Mouse (Mus musculus) heart, adult 8-10 months (tissue): ENCODE data around the gene Lrrc4. TPM values are rescaled to one million over a fixed set of nuclear protein-coding genes. Genes with fewer than 3 reads are reported as not detected.

Source experiments
- DNase-seq: peaks from one replicate; pipeline ENCODE4 v3.0.0; 2022; ENCODE audit warnings: low spot score
- total RNA-seq, 4 experiments: library from RNA; stranded (reverse); gene quantifications; 2 replicates each; pipeline ENCODE4 v1.2.4; 2022

Gene Lrrc4
- under 1 TPM; 0.62 to 0.98 (median 0.76) TPM for total RNA-seq

GRCm38 (mm10) chr6:28831011-28831853 lies at the start of gene Lrrc4:
Gene Lrrc4 (minus strand): TSS chr6:28831747.
- DNase-seq: no peak

DNA sequence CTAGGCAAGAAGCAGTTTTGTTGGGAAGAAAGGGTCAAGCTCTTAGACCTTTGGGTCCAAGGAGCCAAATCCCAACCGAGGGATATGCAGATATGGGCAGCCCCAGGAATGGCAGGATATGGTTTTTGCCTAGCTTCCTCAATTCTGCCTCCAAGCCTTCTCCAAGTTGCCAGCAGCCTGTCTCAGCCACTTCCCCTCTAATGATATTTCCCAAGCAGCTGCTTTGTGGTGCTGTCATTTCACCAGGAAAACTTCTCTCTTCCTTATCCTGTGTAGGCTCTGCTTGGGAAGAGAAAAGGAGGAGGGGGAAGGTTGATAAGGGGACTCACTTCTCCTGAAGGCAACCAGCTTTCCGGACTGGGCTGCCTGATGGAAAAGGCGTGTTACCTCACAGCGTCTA lies 49.4 kb upstream of the Lrrc4 start:
- DNase-seq: peak; percentile 27

DNA sequence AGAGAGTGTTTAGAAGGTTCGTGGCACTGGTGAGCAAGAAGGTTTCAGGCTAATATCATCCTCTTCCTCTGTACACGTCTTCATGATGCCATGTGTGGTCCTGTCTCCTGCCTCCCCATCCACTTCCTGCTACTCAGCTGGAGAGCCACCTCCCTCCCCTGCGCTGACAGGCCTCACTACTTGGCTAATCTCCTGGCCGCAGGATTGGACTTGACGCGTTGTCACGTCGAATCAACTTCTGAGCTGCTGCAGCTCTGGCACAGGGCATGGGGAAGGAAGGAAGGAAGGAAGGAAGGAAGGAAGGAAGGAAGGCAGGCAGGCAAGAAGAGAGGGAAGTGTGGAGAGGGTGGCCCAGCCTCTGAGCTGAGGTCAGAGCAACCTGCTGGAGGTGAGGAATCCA lies 47.8 kb upstream of the Lrrc4 start:
- no peak for DNase-seq

GRCm38 (mm10) chr6:28877945-28878666 lies 46.6 kb upstream of the Lrrc4 start:
- no peak for DNase-seq

- no peak for DNase-seq
These were observed 44.9 kb upstream of the Lrrc4 start for GRCm38 (mm10) chr6:28876492-28876891.

DNA sequence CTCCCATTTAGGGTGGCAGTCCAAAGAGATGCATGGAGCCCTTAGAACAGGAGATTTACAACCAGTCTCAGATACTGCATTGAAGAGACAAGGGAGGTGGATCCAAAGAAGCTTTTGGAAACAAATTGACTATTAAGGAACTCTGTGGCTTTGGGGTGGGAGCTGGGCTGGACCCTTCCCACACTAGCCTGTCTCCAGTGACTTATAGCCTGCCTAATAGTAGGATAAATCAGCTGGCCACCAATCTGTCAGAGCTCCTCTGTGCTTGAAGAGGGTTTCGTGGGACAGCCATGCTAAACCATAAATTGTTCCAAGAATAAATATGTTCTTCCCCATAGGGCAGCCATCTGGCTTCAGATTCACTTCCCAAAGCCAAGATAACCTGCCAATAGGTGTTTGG lies 43.8 kb upstream of the Lrrc4 start:
- DNase-seq: no peak

DNA sequence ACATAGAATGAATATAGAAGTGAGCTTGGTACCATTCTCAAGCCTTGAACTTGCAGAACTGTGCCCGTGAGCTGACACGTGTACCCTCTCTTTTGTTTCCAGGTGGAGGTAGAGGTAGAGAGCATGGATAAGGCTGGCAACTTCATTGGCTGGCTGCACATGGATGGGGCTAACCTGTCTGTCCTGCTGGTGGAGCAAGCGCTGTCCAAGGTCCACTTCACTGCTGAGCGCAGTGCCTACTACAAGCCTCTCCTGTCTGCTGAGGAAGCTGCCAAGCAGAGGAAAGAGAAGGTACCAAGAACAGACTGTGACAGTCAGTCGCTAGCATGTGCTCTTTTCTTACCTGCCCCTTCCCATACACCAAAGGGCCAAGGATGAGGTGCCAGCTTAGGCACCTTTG lies 43.2 kb upstream of the Lrrc4 start:
- DNase-seq: no peak

GRCm38 (mm10) chr6:28874053-28874452 lies 42.5 kb upstream of the Lrrc4 start:
- DNase-seq: no peak

GRCm38 (mm10) chr6:28872421-28872795 lies 40.9 kb upstream of the Lrrc4 start:
- no peak for DNase-seq

GRCm38 (mm10) chr6:28871725-28872420 lies 40.3 kb upstream of the Lrrc4 start:
- DNase-seq: no peak

DNA sequence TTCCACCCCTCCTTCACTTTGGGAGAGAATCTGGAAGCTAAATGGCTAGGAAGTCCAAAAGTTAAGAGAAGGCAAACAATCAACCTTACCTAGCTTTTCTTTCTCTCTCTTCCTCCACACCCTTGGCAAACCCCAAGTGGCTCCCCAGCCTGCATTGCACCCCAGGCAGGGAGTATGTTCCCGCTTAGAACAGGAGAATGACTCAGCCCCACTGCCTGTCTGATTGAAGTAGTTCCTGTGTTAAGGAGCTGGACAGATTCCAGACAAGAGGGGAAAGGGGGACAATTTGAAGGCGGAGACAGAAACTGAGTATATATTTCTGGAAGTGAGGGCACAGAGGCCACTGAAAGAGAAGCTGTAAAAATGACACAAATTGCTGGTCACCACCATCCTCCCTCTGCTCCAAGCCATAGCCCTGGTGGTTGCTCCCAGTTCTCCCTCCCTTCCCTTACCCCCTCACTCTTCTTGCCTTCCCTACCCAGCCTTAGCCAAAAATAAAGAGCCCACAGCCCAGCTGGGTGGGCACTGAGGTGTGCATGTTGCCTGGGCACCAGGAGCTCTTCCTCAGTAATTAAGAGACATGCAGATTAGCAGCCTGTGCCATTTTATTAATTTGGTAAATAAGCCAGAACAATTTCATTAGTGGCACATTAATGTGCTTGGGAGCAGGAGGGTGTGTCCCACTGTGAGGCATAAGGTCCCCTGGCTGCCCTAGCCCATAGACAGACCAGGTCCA lies 36.1 kb upstream of the Lrrc4 start:
- no peak for DNase-seq

GRCm38 (mm10) chr6:28866206-28866605 lies 34.7 kb upstream of the Lrrc4 start:
- DNase-seq: no peak

DNA sequence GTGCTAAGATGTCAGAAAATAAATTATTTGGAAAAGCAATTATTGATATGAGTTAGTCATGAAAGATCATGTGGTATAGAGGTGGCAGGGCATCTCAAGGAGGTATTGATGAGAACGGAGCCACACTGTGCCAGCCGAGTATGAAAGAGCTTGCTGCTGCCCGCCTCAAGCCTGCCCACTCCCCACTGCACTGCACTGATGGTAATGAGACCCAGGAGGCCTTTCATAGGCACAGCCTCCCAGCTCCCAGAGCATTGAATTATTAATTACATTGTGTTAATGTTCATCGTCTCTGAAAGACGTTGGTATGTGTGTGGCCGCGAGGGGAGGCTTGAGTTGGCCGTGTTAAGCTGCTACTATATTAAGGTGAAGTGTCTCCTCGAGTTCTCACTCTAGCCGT lies 33.6 kb upstream of the Lrrc4 start:
- DNase-seq: no peak

- no peak for DNase-seq
These were observed 33.1 kb upstream of the Lrrc4 start for GRCm38 (mm10) chr6:28864684-28865083.

DNA sequence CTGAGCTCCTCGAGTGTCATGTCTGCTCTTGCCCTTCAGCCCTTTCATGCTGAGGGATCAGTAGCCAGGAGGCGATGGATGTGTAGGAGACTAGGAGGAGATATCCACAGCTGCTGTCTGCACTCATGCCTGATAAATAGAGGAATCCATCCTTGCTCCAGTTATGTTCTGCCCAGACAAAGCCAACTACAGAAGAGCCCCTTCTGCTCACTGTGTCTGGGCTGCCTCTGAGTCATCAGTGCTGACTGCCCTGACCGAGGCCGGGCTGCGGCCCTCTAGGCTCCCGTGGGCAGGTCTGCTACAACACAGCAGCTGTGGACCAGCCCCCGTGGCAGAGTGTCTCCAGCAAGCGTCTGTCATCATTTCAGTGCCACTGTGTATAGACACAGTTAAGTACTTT lies 30.8 kb upstream of the Lrrc4 start:
- DNase-seq: no peak

DNA sequence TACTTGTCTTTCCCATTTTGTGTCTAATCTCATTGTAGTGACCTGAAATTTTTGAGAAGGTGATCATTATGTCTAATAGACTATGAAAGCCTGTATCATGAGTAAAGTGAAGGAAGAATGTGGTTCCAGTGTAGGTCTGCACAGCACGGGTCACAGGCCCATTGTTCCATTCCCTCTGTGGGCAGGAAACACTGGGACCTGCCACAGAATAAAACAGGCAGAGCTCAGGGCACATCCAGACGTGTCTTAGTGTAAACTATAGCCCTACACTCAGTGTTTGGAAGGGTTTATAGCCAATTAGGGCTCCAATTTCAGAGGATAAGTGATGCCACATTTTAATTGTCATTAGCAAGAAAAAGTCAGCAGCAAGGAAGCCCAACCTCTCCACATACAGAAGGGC lies 29.4 kb upstream of the Lrrc4 start:
- no peak for DNase-seq

- no peak for DNase-seq
These were observed 28.9 kb upstream of the Lrrc4 start for GRCm38 (mm10) chr6:28860450-28860849.

DNA sequence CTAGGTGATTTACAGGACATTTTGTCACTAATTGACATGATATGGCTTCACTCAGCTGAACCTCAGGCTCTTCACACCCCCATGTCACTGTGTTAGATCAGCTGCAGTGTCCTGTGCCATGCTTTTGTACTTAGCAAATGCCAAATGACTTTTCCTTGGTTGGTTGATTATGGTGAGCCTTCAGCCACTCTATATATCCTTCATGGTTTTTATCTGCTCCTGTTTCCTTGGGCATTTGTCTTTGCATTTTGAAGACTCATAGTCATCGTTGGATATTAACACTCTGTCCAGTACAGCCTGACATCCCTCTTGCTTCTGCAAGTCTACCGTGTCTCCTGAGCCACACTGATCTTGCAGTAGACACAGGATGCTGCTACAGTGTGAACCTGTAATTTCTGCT lies 27.5 kb upstream of the Lrrc4 start:
- no peak for DNase-seq

DNA sequence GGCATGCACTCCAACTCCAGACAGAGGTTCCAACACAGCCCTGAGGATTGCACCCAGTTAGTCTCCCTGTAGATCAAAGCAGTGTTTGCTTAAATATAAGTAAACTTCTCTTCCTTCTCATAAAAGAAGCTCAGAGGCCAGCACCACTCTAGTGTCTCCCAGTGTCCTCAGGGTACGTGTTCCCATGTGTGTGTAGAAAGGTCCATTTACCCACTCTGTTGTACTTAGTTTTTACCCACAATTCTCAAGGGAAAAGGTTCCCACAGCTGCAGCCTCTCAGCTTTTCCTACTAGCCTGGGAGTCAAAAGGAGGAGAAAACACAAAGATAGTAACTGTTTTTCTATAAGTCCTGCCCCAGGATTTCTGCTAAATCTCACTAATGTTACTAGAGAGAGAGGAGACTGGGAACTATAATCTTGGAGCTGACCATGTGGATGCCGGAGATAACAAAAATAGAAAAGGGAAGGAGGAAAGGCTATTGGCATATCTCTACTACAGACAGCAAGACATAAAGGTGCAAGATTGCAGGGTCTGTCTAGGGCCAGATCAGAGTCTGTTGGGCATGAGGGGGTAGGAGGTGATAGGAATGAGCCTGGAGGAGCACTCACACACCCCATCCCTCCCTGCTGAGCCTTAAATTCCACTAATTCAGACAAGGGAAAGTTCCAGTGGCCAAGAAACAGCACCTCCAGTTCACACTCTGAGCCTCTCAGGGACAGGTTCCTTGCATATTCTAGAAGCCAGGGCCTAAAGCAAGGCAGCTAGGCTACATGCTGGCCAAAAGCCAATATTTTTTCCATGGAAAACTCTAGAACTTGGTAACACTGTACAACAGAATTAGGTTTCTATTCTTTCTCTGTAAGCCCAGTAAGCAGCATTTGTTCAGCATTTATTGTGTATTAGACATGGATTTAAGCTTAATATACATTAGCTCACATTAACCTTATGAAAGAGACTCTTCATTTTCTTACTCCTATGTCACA lies 25.9 kb upstream of the Lrrc4 start:
- DNase-seq: no peak

DNA sequence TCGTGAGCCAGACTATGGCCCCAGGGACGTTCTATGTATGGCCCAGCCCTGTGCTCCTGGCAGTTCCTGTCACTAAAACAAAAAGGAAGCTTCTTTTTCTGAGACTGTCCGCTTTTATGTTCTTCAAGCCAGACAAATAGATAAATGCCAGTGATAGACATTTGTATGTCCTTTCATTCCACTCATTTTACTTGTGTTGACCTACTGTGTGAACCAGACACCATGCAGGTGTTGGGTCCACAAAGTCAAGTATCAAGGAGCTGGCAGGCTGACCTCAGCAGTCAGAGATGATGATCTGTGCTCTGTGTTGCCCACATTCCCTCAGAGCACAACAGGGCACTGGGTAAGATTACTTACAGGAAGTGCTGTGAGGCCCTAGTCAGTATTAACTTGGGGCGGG lies 25.2 kb upstream of the Lrrc4 start:
- DNase-seq: no peak

GRCm38 (mm10) chr6:28855442-28855841 lies 23.9 kb upstream of the Lrrc4 start:
- no peak for DNase-seq
